Mouse (Mus musculus) thymus, postnatal 4 days (tissue): Measurements from ENCODE around the gene Cdc6.
"Not testable (repeated sequence)": the region's sequence is repeated elsewhere in the genome, so short reads cannot be mapped to it uniquely, and the experiment has no call there.

Experiments used
- DNase-seq: peaks from one replicate; pipeline ENCODE4 v3.0.0; 2021

The Cdc6 gene

GRCm38 (mm10) chr11:98932293-98933091 lies 24.9 kb downstream of the Cdc6 start:
- peak; percentile 49 for DNase-seq

- DNase-seq, result peak; percentile 81
These were observed 25.6 kb downstream of the Cdc6 start for GRCm38 (mm10) chr11:98933151-98933550.

GRCm38 (mm10) chr11:98933847-98934246 lies 26.2 kb downstream of the Cdc6 start:
- DNase-seq, result not testable (repeated sequence)

- DNase-seq, result no peak
These were observed 26.8 kb downstream of the Cdc6 start for GRCm38 (mm10) chr11:98934367-98934766.

- no peak for DNase-seq
These were observed 27.5 kb downstream of the Cdc6 start for GRCm38 (mm10) chr11:98935123-98935522.

- peak; percentile 43 for DNase-seq
These were observed 28.6 kb downstream of the Cdc6 start for GRCm38 (mm10) chr11:98936170-98936569.

GRCm38 (mm10) chr11:98936606-98937409 lies 29.2 kb downstream of the Cdc6 start:
- peak; percentile 34 for DNase-seq

GRCm38 (mm10) chr11:98937410-98937913 lies 29.9 kb downstream of the Cdc6 start:
- peak; percentile 89 for DNase-seq

GRCm38 (mm10) chr11:98937914-98938694 lies 30.5 kb downstream of the Cdc6 start:
- DNase-seq, result peak; percentile 84

GRCm38 (mm10) chr11:98938701-98939083 lies 31.1 kb downstream of the Cdc6 start:
- DNase-seq, result no peak

GRCm38 (mm10) chr11:98939084-98939952 lies 31.7 kb downstream of the Cdc6 start:
- DNase-seq, result peak; percentile 70

- DNase-seq, result peak; percentile 54
These were observed 32.5 kb downstream of the Cdc6 start for GRCm38 (mm10) chr11:98939953-98940641.

GRCm38 (mm10) chr11:98940776-98941175 lies 33.2 kb downstream of the Cdc6 start:
- peak; percentile 48 for DNase-seq

GRCm38 (mm10) chr11:98941341-98941825 lies 33.8 kb downstream of the Cdc6 start:
- no peak for DNase-seq

- peak; percentile 91 for DNase-seq
These were observed 34.4 kb downstream of the Cdc6 start for GRCm38 (mm10) chr11:98941826-98942550.

- DNase-seq, result no peak
These were observed 34.9 kb downstream of the Cdc6 start for GRCm38 (mm10) chr11:98942555-98942922.

- peak; percentile 50 for DNase-seq
These were observed 35.5 kb downstream of the Cdc6 start for GRCm38 (mm10) chr11:98942923-98943641.

GRCm38 (mm10) chr11:98943741-98944461 lies 36.3 kb downstream of the Cdc6 start:
- DNase-seq, result peak; percentile 67
